Mouse (Mus musculus) embryonic fibroblast, embryonic 13.5 days (primary cell): ENCODE data around the gene Clybl.

Source experiments
- CTCF ChIP-seq: IDR thresholded peaks from 2 replicates; pipeline ENCODE4 v1.5.1; 2011; ENCODE audit warnings: mild to moderate bottlenecking, control low read depth, low read length, moderate library complexity, borderline replicate concordance; ENCODE audit not compliant: insufficient read depth
- POLR2A ChIP-seq: IDR thresholded peaks from 2 replicates; pipeline ENCODE4 v1.6.1; 2011; ENCODE audit warnings: low read depth, mild to moderate bottlenecking, control low read depth, low read length, moderate library complexity

GRCm38 (mm10) chr14:122336957-122337356, 155.5 kb downstream of the Clybl start:
- TF ChIP-seq CTCF (no peak), POLR2A (no peak)
